Mouse (Mus musculus) liver, embryonic 14.5 days (tissue): ENCODE data around the gene Rps28.

ENCODE experiments used
- CTCF ChIP-seq: IDR thresholded peaks from 2 replicates; pipeline ENCODE4 v1.5.1; 2016; ENCODE audit warnings: antibody characterized with exemption, low read depth, control low read depth
- EP300 ChIP-seq: IDR thresholded peaks from 2 replicates; pipeline ENCODE4 v1.6.1; 2016; ENCODE audit warnings: antibody characterized with exemption, low read depth

- TF ChIP-seq CTCF (no peak), EP300 (no peak)
These were observed 33.5 kb upstream of the Rps28 start for GRCm38 (mm10) chr17:33857816-33858215.
